Mouse (Mus musculus) lung, postnatal 0 days (tissue): Measurements from ENCODE around the gene Pcdh20.

ENCODE experiments used
- CTCF ChIP-seq: IDR thresholded peaks from 2 replicates; pipeline ENCODE4 v1.5.1; 2016; ENCODE audit warnings: antibody characterized with exemption, mild to moderate bottlenecking
- EP300 ChIP-seq: IDR thresholded peaks from 2 replicates; pipeline ENCODE4 v1.6.1; 2016; ENCODE audit warnings: antibody characterized with exemption, mild to moderate bottlenecking, control low read depth

- no peak for TF ChIP-seq CTCF
- no peak for TF ChIP-seq EP300
These were observed 6.8 kb downstream of the Pcdh20 start for GRCm38 (mm10) chr14:88464356-88464755.
